Mouse (Mus musculus) ES-Bruce4 (cell line): Measurements from ENCODE around the gene Olfr348. TPM values are rescaled to one million over a fixed set of nuclear protein-coding genes. Genes with fewer than 3 reads are reported as not detected.
A peak's percentile ranks its signal among the peaks of the same experiment; 100 is the strongest.

Source experiments
- H3K27ac ChIP-seq: 2 replicates; pipeline ENCODE4 v1.5.1; 2012; ENCODE audit warnings: low read length, inconsistent platforms; ENCODE audit not compliant: insufficient read depth
- H3K27me3 ChIP-seq: 2 replicates; pipeline ENCODE4 v1.6.1; 2012; ENCODE audit warnings: mild to moderate bottlenecking, low read length, inconsistent platforms; ENCODE audit not compliant: control insufficient read depth, poor library complexity, insufficient read depth, severe bottlenecking
- H3K36me3 ChIP-seq: 2 replicates; pipeline ENCODE4 v1.6.1; 2012; ENCODE audit warnings: inconsistent platforms, mild to moderate bottlenecking, low read length, moderate library complexity; ENCODE audit not compliant: control insufficient read depth, poor library complexity, insufficient read depth, severe bottlenecking
- H3K4me1 ChIP-seq: one replicate; pipeline ENCODE4 v1.8.1; 2011; ENCODE audit warnings: low read length; ENCODE audit not compliant: control insufficient read depth, insufficient read depth
- H3K4me3 ChIP-seq: 2 replicates; pipeline ENCODE4 v1.5.1; 2011; ENCODE audit warnings: low read depth, mild to moderate bottlenecking, low read length
- H3K9ac ChIP-seq: 2 replicates; pipeline ENCODE4 v1.6.1; 2012; ENCODE audit warnings: low read depth, mild to moderate bottlenecking, inconsistent platforms; ENCODE audit not compliant: poor library complexity, severe bottlenecking
- H3K9me3 ChIP-seq: replicated peaks from 2 replicates; pipeline ENCODE4 v1.6.1; 2012; ENCODE audit warnings: mild to moderate bottlenecking, low read length, inconsistent platforms; ENCODE audit not compliant: control insufficient read depth, poor library complexity, insufficient read depth, severe bottlenecking
- CTCF ChIP-seq: IDR thresholded peaks from one replicate; pipeline ENCODE4 v1.8.1; 2011; ENCODE audit warnings: low read depth, low read length
- EP300 ChIP-seq: IDR thresholded peaks from 2 replicates; pipeline ENCODE4 v1.6.1; 2011; ENCODE audit warnings: low read depth, low read length; ENCODE audit not compliant: insufficient read depth
- POLR2A ChIP-seq: IDR thresholded peaks from one replicate; pipeline ENCODE4 v1.8.1; 2011; ENCODE audit warnings: low read length; ENCODE audit not compliant: insufficient read depth
- polyA plus RNA-seq: library from polyadenylated mRNA; stranded (reverse); fragments of >200 nt; gene quantifications from 2 replicates; pipeline ENCODE4 v1.2.4, GENCODE M21; 2011; ENCODE audit warnings: low read depth; ENCODE audit not compliant: missing spikeins, insufficient read depth, insufficient read length

The Olfr348 gene
- not detected in 2 replicates for polyA plus RNA-seq

DNA sequence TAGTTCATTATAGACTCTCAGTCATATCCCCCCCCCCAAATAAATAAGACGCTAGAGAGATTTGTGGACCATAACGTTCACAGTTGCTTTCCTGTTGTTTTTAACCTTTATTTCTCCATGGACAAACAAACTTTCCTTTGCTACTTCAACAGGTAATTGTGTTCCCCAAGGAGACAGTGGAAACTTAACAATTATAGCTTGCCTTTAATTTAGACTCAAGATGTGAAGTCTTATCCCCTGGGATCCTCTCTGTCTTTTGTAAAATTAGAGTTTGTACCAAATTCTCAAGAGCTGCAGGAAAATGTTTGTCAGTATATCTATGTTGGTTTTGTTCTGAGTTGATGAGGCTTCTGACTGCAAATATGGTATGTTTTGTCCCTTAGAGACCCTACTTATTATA is at the start of gene Olfr348:
Gene Olfr348, plus strand, starts transcription at position 301 of the 400 bp plus-strand sequence.
- TF ChIP-seq EP300 (no peak), CTCF (no peak), POLR2A (no peak)
- Histone ChIP-seq H3K4me1 (no peaks in the 10 kb centered on the region), H3K27ac (no peak within 1 kb of the TSS), H3K4me3 (no peak within 1 kb of the TSS), H3K27me3 (no peaks in the 10 kb centered on the region), H3K9me3 (no peaks in the 10 kb centered on the region), H3K9ac (no peak within 1 kb of the TSS), H3K36me3 (no peaks in the 10 kb centered on the region)

DNA sequence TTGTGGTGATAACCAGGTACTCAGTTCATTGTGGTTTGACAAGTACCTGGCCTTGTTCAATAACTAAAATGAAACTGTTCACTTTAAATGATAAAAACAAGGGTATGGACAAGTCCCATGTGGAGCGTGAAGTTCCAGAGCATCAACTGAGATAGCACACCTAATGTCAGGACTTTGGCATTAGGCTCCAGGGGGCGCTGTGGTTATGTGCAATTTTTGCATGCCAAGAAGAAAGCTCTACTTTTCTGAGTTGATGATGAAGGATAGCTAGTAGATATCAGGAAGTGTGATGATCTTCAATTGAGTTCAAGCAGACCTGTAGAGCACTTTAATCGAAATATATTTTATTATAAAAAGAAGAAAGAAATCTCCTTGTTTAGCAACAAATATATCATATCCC is 47.9 kb upstream of the Olfr348 start:
- TF ChIP-seq CTCF (peak; percentile 20), POLR2A (no peak)
- no peaks in the 10 kb centered on the region for H3K4me1 ChIP-seq
- H3K36me3 ChIP-seq = no peaks in the 10 kb centered on the region
- H3K9ac ChIP-seq = no peak overlapping the region
- no peaks in the 10 kb centered on the region for H3K9me3 ChIP-seq
- H3K4me3 ChIP-seq = no peak overlapping the region
- H3K27ac ChIP-seq = no peak overlapping the region
- H3K27me3 ChIP-seq = no peaks in the 10 kb centered on the region

DNA sequence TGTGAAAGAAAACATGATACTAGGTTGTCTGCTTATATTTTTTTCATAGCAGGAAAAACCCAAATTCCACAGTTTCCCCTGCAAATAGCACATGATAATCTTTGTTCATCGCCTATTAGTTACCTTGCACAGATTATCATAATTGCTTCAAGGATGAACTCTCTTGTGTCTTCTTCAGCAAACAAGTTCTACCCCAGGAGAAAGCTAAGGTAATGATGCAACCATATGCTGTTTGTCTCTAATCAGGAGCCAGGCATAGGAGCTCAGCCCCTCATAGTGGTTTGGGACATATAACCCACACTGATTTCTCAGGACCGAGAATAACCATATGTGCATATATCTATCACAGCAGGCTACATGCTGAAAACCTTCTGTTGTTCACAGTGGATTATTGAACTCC is 6.2 kb downstream of the Olfr348 start, which contains the start of gene Olfr50:
Gene Olfr50, plus strand, starts transcription at position 301 of the 400 bp plus-strand sequence.
- no peak within 1 kb of the TSS for H3K4me3 ChIP-seq
- H3K27ac ChIP-seq = no peak within 1 kb of the TSS
- H3K9me3 ChIP-seq = no peaks in the 10 kb centered on the region
- H3K4me1 ChIP-seq = no peaks in the 10 kb centered on the region
- no peaks in the 10 kb centered on the region for H3K27me3 ChIP-seq
- H3K36me3 ChIP-seq = no peaks in the 10 kb centered on the region
- TF ChIP-seq POLR2A (no peak), CTCF (no peak), EP300 (no peak)
- no peak within 1 kb of the TSS for H3K9ac ChIP-seq

DNA sequence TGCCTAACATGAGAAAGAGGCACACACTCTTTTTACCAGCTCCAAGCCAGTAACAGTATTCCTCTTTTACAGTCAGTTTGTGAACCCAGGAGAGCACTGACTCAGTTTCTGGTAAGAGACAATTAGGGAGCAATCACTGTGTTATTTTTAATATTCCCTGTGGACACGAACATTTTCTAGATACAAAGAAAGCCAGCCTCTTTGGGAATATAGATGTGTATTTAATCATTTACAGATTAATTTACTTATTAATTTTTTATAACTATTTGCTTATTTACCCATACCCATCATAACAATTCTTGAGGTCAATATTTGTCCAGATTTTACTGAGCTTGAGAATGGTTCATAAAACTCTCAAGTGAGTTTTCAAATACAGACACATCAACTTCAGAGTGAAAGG is 32.9 kb downstream of the Olfr348 start, which contains the start of gene Olfr3:
Gene Olfr3, minus strand, starts transcription at position 101 of the 400 bp plus-strand sequence.
- no peak within 1 kb of the TSS for H3K27ac ChIP-seq
- H3K9me3 ChIP-seq = peaks cover 6% of the 10 kb centered on the region
- no peaks in the 10 kb centered on the region for H3K36me3 ChIP-seq
- TF ChIP-seq CTCF = no peak
- TF ChIP-seq EP300 = no peak
- no peak for TF ChIP-seq POLR2A
- H3K9ac ChIP-seq = no peak within 1 kb of the TSS
- H3K4me1 ChIP-seq = no peaks in the 10 kb centered on the region
- H3K4me3 ChIP-seq = no peak within 1 kb of the TSS
- no peaks in the 10 kb centered on the region for H3K27me3 ChIP-seq

Other genes with a start within 250 kb of the Olfr348 start
- 0.10 TPM in 1 of 2 replicates, not detected in the other for gene Olfr344, start 217.6 kb upstream of the Olfr348 start, polyA plus RNA-seq
- gene Olfr345, start 144.2 kb upstream of the Olfr348 start, polyA plus RNA-seq = not detected in 2 replicates
- not detected in 2 replicates for gene Olfr346, start 98.5 kb upstream of the Olfr348 start, polyA plus RNA-seq
- not detected in 2 replicates for gene Olfr347, start 52.4 kb upstream of the Olfr348 start, polyA plus RNA-seq
- not detected in 2 replicates for gene Olfr50, start 6.3 kb downstream of the Olfr348 start, polyA plus RNA-seq
- gene Olfr3, start 32.8 kb downstream of the Olfr348 start, polyA plus RNA-seq = not detected in 2 replicates
- not detected in 2 replicates for gene Olfr350, start 62.0 kb downstream of the Olfr348 start, polyA plus RNA-seq
- gene Olfr351, start 78.4 kb downstream of the Olfr348 start, polyA plus RNA-seq = not detected in 2 replicates
- gene Olfr352, start 84.2 kb downstream of the Olfr348 start, polyA plus RNA-seq = 0.18 and 0.53 TPM in 2 replicates
- gene Olfr353, start 108.7 kb downstream of the Olfr348 start, polyA plus RNA-seq = not detected in 2 replicates
- gene Olfr354, start 121.4 kb downstream of the Olfr348 start, polyA plus RNA-seq = not detected in 2 replicates
- not detected in 2 replicates for gene Olfr355, start 144.6 kb downstream of the Olfr348 start, polyA plus RNA-seq
- not detected in 2 replicates for gene Olfr356, start 152.8 kb downstream of the Olfr348 start, polyA plus RNA-seq
- not detected in 2 replicates for gene Olfr357, start 209.6 kb downstream of the Olfr348 start, polyA plus RNA-seq
- not detected in 2 replicates for gene Olfr358, start 225.1 kb downstream of the Olfr348 start, polyA plus RNA-seq